Mouse (Mus musculus): Measurements from ENCODE around the gene Gpc5.

Gene Gpc5

GRCm38 (mm10) chr14:116308541-116308940 is 1216.5 kb downstream of the Gpc5 start:
- DNase-seq (ENCODE audit: low spot score in 2 of 2), result no peak

- no peak for DNase-seq (ENCODE audit: low spot score in 2 of 2)
Measured at GRCm38 (mm10) chr14:116317491-116317890, 1225.5 kb downstream of the Gpc5 start.

- no peak for DNase-seq (ENCODE audit: low spot score in 2 of 2)
Measured at GRCm38 (mm10) chr14:116336182-116336581, 1244.2 kb downstream of the Gpc5 start.

DNA sequence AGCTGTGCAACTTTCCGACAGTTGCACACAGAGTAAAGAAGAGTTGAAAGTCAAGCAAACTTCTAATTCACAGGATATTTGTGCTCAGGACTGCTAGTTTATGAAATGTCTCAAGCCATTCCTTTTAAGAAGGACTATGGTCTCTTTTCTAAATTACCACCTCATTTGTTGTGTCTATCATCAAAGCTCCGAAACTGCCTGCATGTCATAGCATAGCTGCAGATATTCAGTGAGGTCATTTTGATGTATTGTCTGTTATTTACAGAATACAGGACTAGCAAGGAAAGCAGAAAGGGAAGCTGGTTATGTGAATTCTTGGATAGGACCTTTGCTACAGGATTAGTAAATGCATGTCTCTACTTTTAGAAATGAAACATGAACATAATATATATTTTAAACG is 1246.4 kb downstream of the Gpc5 start:
- no peak for DNase-seq (ENCODE audit: low spot score in 2 of 2)

DNA sequence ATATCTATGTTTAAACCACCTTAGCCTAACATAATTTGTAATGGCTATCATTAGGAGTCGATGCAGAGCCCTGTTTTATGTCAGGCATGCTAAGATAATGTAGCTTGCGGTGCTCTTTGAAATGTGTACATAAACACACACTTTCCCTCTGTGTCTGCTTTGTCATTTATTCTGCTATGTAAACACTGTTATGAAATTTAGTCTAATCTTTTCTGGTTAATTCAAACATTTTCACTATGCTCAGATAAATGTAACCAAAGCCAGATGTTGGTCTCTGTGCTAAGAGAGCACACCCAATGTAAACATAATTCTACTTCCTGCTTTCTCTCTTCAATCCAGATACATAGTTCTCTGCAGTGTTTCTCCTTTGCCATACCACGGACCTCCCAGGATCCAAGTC is 1256.5 kb downstream of the Gpc5 start:
- no peak for DNase-seq (ENCODE audit: low spot score in 2 of 2)

- DNase-seq (ENCODE audit: low spot score in 2 of 2), result no peak
Measured at GRCm38 (mm10) chr14:116384602-116385001, 1292.6 kb downstream of the Gpc5 start.

DNA sequence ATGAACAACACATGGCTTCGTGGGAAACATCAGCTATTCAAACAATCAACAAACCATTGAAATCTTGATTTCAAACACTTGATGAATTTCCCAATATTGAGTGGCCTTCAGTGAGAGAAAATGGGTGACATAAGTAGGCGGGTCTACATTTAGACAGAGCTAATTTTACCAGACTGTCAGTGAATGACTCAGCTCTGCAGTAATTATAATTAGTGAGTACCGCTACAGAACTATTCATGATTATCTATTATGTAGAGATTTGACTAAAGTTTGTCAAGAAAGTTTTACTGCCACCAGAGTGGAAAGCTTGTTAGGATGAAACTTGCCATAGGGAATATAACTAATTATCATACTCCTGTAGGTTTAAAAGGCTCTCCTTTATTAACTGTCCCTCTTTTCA is 1323.5 kb downstream of the Gpc5 start:
- DNase-seq (ENCODE audit: low spot score in 2 of 2), result no peak

- DNase-seq (ENCODE audit: low spot score in 2 of 2), result no peak
Measured at GRCm38 (mm10) chr14:116448219-116448618, 1356.2 kb downstream of the Gpc5 start.

GRCm38 (mm10) chr14:116453356-116453755 is 1361.3 kb downstream of the Gpc5 start:
- no peak for DNase-seq (ENCODE audit: low spot score in 2 of 2)

DNA sequence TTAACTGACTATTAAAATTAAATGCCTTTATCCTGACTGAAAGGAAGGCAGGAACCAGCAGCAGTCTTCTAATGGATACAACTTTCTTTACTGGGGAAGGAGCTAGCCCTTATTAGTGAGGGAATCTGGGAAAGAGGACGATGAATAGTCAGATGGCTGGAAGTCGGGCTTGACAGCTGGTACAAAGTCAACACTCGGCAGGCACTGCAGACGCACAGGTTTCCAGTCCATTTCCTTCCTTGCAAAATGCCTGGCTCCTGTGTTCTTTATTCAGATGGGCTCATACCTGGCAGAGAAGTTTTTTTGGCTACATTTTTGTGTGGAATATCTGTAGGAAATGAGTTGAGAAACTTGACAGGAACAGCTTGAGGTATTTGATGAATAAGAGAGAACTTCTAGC is 1364.2 kb downstream of the Gpc5 start:
- DNase-seq (ENCODE audit: low spot score in 2 of 2), result no peak

- DNase-seq (ENCODE audit: low spot score in 2 of 2), result no peak
Measured at GRCm38 (mm10) chr14:116473378-116474179, 1381.6 kb downstream of the Gpc5 start.

- no peak for DNase-seq (ENCODE audit: low spot score in 2 of 2)
Measured at GRCm38 (mm10) chr14:116494285-116494850, 1402.4 kb downstream of the Gpc5 start.

GRCm38 (mm10) chr14:116538216-116538615 is 1446.2 kb downstream of the Gpc5 start:
- DNase-seq (ENCODE audit: low spot score in 2 of 2), result no peak

GRCm38 (mm10) chr14:116543746-116544145 is 1451.7 kb downstream of the Gpc5 start:
- no peak for DNase-seq (ENCODE audit: low spot score in 2 of 2)

GRCm38 (mm10) chr14:116551401-116551800 is 1459.4 kb downstream of the Gpc5 start:
- DNase-seq (ENCODE audit: low spot score in 2 of 2), result no peak

- no peak for DNase-seq (ENCODE audit: low spot score in 2 of 2)
Measured at GRCm38 (mm10) chr14:116553316-116553715, 1461.3 kb downstream of the Gpc5 start.

- DNase-seq (ENCODE audit: low spot score in 2 of 2), result no peak
Measured at GRCm38 (mm10) chr14:116558141-116558800, 1466.3 kb downstream of the Gpc5 start.

DNA sequence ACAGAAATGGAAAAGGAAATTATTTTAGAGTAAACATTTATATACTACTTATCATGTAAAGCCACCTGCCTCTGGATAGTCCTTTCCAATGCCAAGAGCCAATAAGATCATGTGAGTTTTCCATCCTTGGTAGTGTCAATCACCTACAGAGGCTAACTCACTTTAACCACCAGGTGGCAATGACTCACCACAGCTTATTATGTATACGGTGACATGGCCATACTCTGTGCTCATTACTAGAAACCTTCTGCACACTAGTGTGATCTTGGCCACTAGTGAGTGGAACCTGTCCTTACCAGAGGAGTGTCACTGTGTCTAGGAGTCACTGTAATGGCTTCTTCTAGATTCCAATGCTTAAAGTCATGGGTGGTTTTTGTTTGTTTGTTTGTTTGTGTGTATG is 1468.0 kb downstream of the Gpc5 start:
- no peak for DNase-seq (ENCODE audit: low spot score in 2 of 2)
